Mouse (Mus musculus) heart, embryonic 14.5 days (tissue): ENCODE results near the gene Zfp607b. TPM values are rescaled to one million over a fixed set of nuclear protein-coding genes. Genes with fewer than 3 reads are reported as not detected.

Experiments used
- ATAC-seq: fragments of 200-750 bp; cut with Nextera tagmentation; 2 replicates; pipeline ENCODE4 v1.8.0; 2017; ENCODE audit warnings: low read depth, moderate TSS enrichment; ENCODE audit not compliant: insufficient number of reproducible peaks, insufficient read depth, low FRiP score
- H3K27ac ChIP-seq, 2 experiments: fragments of 200-500 bp in 1 of 2; fragments of 300-500 bp in 1 of 2; sonication (generic) in 1 of 2; replicated peaks in 1 of 2; 2 replicates each; pipeline ENCODE4 v1.5.1; 2012 to 2014; ENCODE audit warnings: low read depth in 2 of 2, low read length in 2 of 2, control low read depth in 1 of 2, mild to moderate bottlenecking in 1 of 2, mixed read lengths in 1 of 2; ENCODE audit not compliant: control insufficient read depth in 1 of 2, insufficient read depth in 1 of 2
- H3K27me3 ChIP-seq: fragments of 300-500 bp; sonication (generic); 2 replicates; pipeline ENCODE4 v1.6.1; 2014; ENCODE audit warnings: mild to moderate bottlenecking, low read length, control low read depth; ENCODE audit not compliant: control insufficient read depth, insufficient read depth
- H3K36me3 ChIP-seq: fragments of 300-500 bp; sonication (generic); 2 replicates; pipeline ENCODE4 v1.6.1; 2014; ENCODE audit warnings: mild to moderate bottlenecking, control low read depth, low read length, mixed read lengths; ENCODE audit not compliant: control insufficient read depth, insufficient read depth
- H3K4me1 ChIP-seq, 2 experiments: fragments of 200-500 bp in 1 of 2; fragments of 300-500 bp in 1 of 2; sonication (generic) in 1 of 2; 2 replicates each; pipeline ENCODE4 v1.6.1; 2012 to 2014; ENCODE audit warnings: low read length in 2 of 2, control low read depth in 1 of 2, mixed read lengths in 1 of 2; ENCODE audit not compliant: control insufficient read depth in 2 of 2, insufficient read depth in 2 of 2
- H3K4me2 ChIP-seq: fragments of 300-500 bp; sonication (generic); 2 replicates; pipeline ENCODE4 v1.6.1; 2014; ENCODE audit warnings: mild to moderate bottlenecking, low read length
- H3K4me3 ChIP-seq, 2 experiments: fragments of 200-500 bp in 1 of 2; fragments of 300-500 bp in 1 of 2; sonication (generic) in 1 of 2; 2 replicates each; pipeline ENCODE4 v1.5.1; 2012 to 2014; ENCODE audit warnings: low read length in 2 of 2, mild to moderate bottlenecking in 2 of 2, control low read depth in 1 of 2, low read depth in 1 of 2, moderate library complexity in 1 of 2; ENCODE audit not compliant: control insufficient read depth in 1 of 2, insufficient read depth in 1 of 2
- H3K9ac ChIP-seq: fragments of 300-500 bp; sonication (generic); 2 replicates; pipeline ENCODE4 v1.6.1; 2014; ENCODE audit warnings: mild to moderate bottlenecking, low read length
- H3K9me3 ChIP-seq: fragments of 300-500 bp; sonication (generic); 2 replicates; pipeline ENCODE4 v1.6.1; 2016; ENCODE audit warnings: low read length, control low read depth; ENCODE audit not compliant: control insufficient read depth
- WGBS: fragments of 180-500 bp; shearing (Covaris S2); extraction: QIAGEN DNeasy Blood & Tissue Kit; methylation state at CpG from one replicate; pipeline ENCODE4 v1.1.7; 2014; 5-methylcytosine and 5-hydroxymethylcytosine counted together
- polyA plus RNA-seq: library from polyadenylated mRNA; unstranded; fragments of >200 nt; fragmentation: Nextera tagmentation; extraction: Ambion mirVana; gene quantifications from 2 replicates; pipeline ENCODE4 v1.2.1, GENCODE M21; 2014

Zfp607b gene
- polyA plus RNA-seq, 1 experiment from 2014 or later, result 2.2 TPM

GRCm38 (mm10) chr7:27687043-27687442 is 2.1 kb upstream of the Zfp607b start:
- no peaks in the 10 kb centered on the region for H3K36me3 ChIP-seq
- ATAC-seq, result no peak
- peaks cover 5 to 15% of the 10 kb centered on the region in 2 experiments for H3K4me1 ChIP-seq
- peaks cover 10% of the 10 kb centered on the region; the same call in 1 of the 2 replicates for H3K27me3 ChIP-seq
- no peak overlapping the region for H3K4me2 ChIP-seq
- no peak overlapping the region for H3K4me3 ChIP-seq
- no peak overlapping the region for H3K27ac ChIP-seq
- whole genome bisulfite sequencing, result 79% methylated on average over 1 of the region's 1 CpGs
- H3K9ac ChIP-seq, result no peak overlapping the region
- H3K9me3 ChIP-seq, result no peaks in the 10 kb centered on the region

GRCm38 (mm10) chr7:27687836-27688235 is 1.3 kb upstream of the Zfp607b start:
- 78% methylated on average over 3 of the region's 3 CpGs for WGBS
- no peak for ATAC-seq
- H3K27ac ChIP-seq, result no peak overlapping the region
- H3K9me3 ChIP-seq, result no peaks in the 10 kb centered on the region
- H3K27me3 ChIP-seq, result peaks cover 10% of the 10 kb centered on the region; the same call in 1 of the 2 replicates
- H3K4me1 ChIP-seq, result peaks cover 5 to 15% of the 10 kb centered on the region in 2 experiments
- H3K4me2 ChIP-seq, result 0 out of 2 replicates have a peak overlapping the region, but pooled peaks have one; percentile 88
- no peak overlapping the region for H3K4me3 ChIP-seq
- H3K9ac ChIP-seq, result peak overlapping the region; percentile 85; the same call in 1 of the 2 replicates
- no peaks in the 10 kb centered on the region for H3K36me3 ChIP-seq

- Histone ChIP-seq H3K9me3 (no peaks in the 10 kb centered on the region), H3K4me3 (peak overlapping the region; percentile 57 to 66; a peak in 3 of 4 replicates), H3K4me1 (peaks cover 5 to 15% of the 10 kb centered on the region in 2 experiments), H3K4me2 (peak overlapping the region; percentile 88), H3K27ac (peak overlapping the region in 1 of 2 experiments; percentile 67; a peak in 2 of 4 replicates), H3K27me3 (peaks cover 10% of the 10 kb centered on the region; the same call in 1 of the 2 replicates), H3K9ac (peak overlapping the region; percentile 85), H3K36me3 (no peaks in the 10 kb centered on the region)
- ATAC-seq, result no peak
- 41% methylated on average over 14 of the region's 14 CpGs for WGBS
These were observed 823 bp upstream of the Zfp607b start for GRCm38 (mm10) chr7:27688246-27688788.

- H3K9me3 ChIP-seq, result no peaks in the 10 kb centered on the region
- peaks cover 5 to 11% of the 10 kb centered on the region in 2 experiments for H3K4me1 ChIP-seq
- H3K27me3 ChIP-seq, result no peaks in the 10 kb centered on the region
- no peaks in the 10 kb centered on the region for H3K36me3 ChIP-seq
- no peak for ATAC-seq
- H3K4me3 ChIP-seq, result no peak overlapping the region
- H3K27ac ChIP-seq, result no peak overlapping the region
- 32% methylated on average over 5 of the region's 5 CpGs for WGBS
- no peak overlapping the region for H3K4me2 ChIP-seq
- no peak overlapping the region for H3K9ac ChIP-seq
These were observed 1.9 kb downstream of the Zfp607b start for GRCm38 (mm10) chr7:27691076-27691475.

- H3K27ac ChIP-seq, result no peak overlapping the region
- H3K36me3 ChIP-seq, result no peaks in the 10 kb centered on the region
- H3K4me1 ChIP-seq, result no peaks in the 10 kb centered on the region
- ATAC-seq, result no peak
- no peaks in the 10 kb centered on the region for H3K9me3 ChIP-seq
- no peak overlapping the region for H3K4me2 ChIP-seq
- H3K4me3 ChIP-seq, result no peak overlapping the region
- H3K27me3 ChIP-seq, result no peaks in the 10 kb centered on the region
- H3K9ac ChIP-seq, result no peak overlapping the region
- 42% methylated on average over 3 of the region's 3 CpGs for WGBS
These were observed 7.6 kb downstream of the Zfp607b start for GRCm38 (mm10) chr7:27696711-27697110.

GRCm38 (mm10) chr7:27710402-27710801 is 21.3 kb downstream of the Zfp607b start:
- Histone ChIP-seq H3K9ac (no peak overlapping the region), H3K27me3 (no peaks in the 10 kb centered on the region), H3K4me1 (no peaks in the 10 kb centered on the region), H3K4me2 (no peak overlapping the region), H3K36me3 (no peaks in the 10 kb centered on the region), H3K9me3 (peaks cover 15% of the 10 kb centered on the region), H3K27ac (no peak overlapping the region), H3K4me3 (no peak overlapping the region)
- WGBS, result 85% methylated on average over 7 of the region's 7 CpGs
- no peak for ATAC-seq

GRCm38 (mm10) chr7:27721951-27722350 is 32.8 kb downstream of the Zfp607b start:
- H3K9me3 ChIP-seq, result no peaks in the 10 kb centered on the region
- no peak overlapping the region for H3K4me3 ChIP-seq
- no peaks in the 10 kb centered on the region for H3K4me1 ChIP-seq
- no peaks in the 10 kb centered on the region for H3K36me3 ChIP-seq
- no peak overlapping the region for H3K27ac ChIP-seq
- WGBS, result 87% methylated on average over 8 of the region's 8 CpGs
- H3K27me3 ChIP-seq, result no peaks in the 10 kb centered on the region
- ATAC-seq, result no peak
- H3K9ac ChIP-seq, result no peak overlapping the region
- no peak overlapping the region for H3K4me2 ChIP-seq
